8 mouse cellular contexts compared by ENCODE assay signal in the genomic region with DNA sequence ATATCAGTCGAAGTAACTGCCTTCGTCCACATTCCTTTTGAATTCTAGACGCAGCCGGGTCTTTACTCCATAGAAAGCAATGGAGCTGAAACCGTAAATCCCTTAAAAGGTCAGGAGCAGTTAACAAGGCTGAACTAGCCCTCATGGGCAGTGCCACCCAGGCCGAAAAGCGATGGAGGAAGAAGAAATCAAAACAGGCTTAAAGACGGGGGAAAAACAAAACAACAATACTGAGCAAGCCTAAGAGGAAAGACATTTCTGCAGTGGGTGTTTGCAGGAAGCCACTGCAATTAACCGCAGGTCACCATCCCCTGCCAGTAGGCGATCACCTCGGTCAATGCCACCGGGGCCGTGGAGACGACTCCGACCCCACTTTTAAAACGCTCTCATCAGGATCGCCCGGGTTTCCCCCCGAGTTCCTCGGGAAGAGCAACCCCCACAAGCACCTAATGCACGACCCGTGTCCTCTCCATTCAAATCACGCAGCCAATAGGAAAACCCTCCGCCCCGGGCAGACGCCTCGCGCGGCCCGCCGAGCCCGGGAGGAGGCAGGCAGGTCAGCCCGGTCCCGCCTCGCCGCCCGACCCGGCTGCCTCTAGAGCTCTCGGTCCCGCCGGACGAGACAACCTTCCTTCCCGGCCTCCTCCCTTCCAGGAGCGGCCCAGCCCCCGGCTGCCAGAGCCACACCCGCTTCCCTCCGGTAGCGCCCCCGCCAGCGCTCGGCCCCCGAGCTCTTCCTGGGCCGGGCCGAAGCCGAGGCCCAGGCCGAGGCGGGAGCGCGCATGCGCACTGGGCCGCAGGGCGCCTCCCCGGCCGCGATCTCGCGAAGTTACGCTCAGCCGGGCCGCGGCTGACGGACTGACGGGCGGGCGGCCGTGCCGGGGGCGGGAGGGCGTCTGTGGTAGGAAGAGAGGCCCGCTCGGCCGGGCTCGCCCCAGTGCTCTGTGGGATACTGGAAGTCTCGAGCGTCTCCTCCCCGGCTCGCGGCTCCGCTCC. TPM values are rescaled to one million over a fixed set of nuclear protein-coding genes. Genes with fewer than 3 reads are reported as not detected.
DNase-seq lines count a peak whose midpoint lies in the region; ATAC-seq and TF ChIP-seq lines count a peak whose summit lies in the region.

Gene Ppp1r12a, plus strand, starts transcription at position 933 of the 996 bp plus-strand sequence.

- WGBS in forebrain, embryonic 11.5 days = under 1% methylated on average over 80 of the region's 89 CpGs
- under 1% methylated on average over 83 of the region's 89 CpGs for WGBS in heart, embryonic 16.5 days
- WGBS in liver, embryonic 16.5 days (ENCODE audit: insufficient replicate concordance) = 0% methylated on average over 86 of the region's 89 CpGs
- under 1% methylated on average over 85 of the region's 89 CpGs for WGBS in neural tube, embryonic 13.5 days

- no peak for TF ChIP-seq CTCF in testis, adult 2 months (IDR thresholded peaks at IDR 0.05; ENCODE audit: control insufficient read depth, insufficient read depth, insufficient replicate concordance, low read depth, low read length)

- no peaks in the 10 kb centered on the region for H3K9me3 ChIP-seq in forebrain, embryonic 11.5 days (ENCODE audit: control insufficient read depth, low read length)
- no peaks in the 10 kb centered on the region for H3K9me3 ChIP-seq in heart, embryonic 16.5 days (replicated peaks; ENCODE audit: control insufficient read depth, low read length)
- H3K9me3 ChIP-seq in liver, embryonic 16.5 days (replicated peaks; ENCODE audit: control insufficient read depth, low read length) = no peaks in the 10 kb centered on the region
- H3K9me3 ChIP-seq in neural tube, embryonic 13.5 days = no peaks in the 10 kb centered on the region

- peak within 1 kb of the TSS; percentile 98 for H3K9ac ChIP-seq in forebrain, embryonic 11.5 days (ENCODE audit: low read length)
- peak within 1 kb of the TSS; percentile 96 for H3K9ac ChIP-seq in heart, embryonic 16.5 days (ENCODE audit: low read length)
- H3K9ac ChIP-seq in liver, embryonic 16.5 days (ENCODE audit: low read depth, low read length) = peak within 1 kb of the TSS; percentile 100
- peak within 1 kb of the TSS; percentile 97 for H3K9ac ChIP-seq in neural tube, embryonic 13.5 days

- peaks cover 5% of the 10 kb centered on the region for H3K4me1 ChIP-seq in forebrain, embryonic 11.5 days (replicated peaks; ENCODE audit: control insufficient read depth, insufficient read depth, low read length)
- H3K4me1 ChIP-seq in heart, embryonic 16.5 days (ENCODE audit: control insufficient read depth, insufficient read depth, low read length) = peaks cover 23% of the 10 kb centered on the region
- peaks cover 14% of the 10 kb centered on the region for H3K4me1 ChIP-seq in liver, embryonic 16.5 days (ENCODE audit: control insufficient read depth, low read depth, low read length)
- peaks cover 32% of the 10 kb centered on the region for H3K4me1 ChIP-seq in neural tube, embryonic 13.5 days (replicated peaks)
- peaks cover 7% of the 10 kb centered on the region for H3K4me1 ChIP-seq in testis, adult 2 months (ENCODE audit: control insufficient read depth, insufficient read depth, low read length)

- TF ChIP-seq POLR2A in testis, adult 2 months (IDR thresholded peaks at IDR 0.05; ENCODE audit: control insufficient read depth, low read depth, low read length) = peak; percentile 82

- H3K27me3 ChIP-seq in forebrain, embryonic 11.5 days (ENCODE audit: control insufficient read depth, insufficient read depth, low read length) = no peaks in the 10 kb centered on the region
- H3K27me3 ChIP-seq in heart, embryonic 16.5 days (ENCODE audit: control insufficient read depth, insufficient read depth, low read length) = no peaks in the 10 kb centered on the region
- H3K27me3 ChIP-seq in liver, embryonic 16.5 days (ENCODE audit: control insufficient read depth, insufficient read depth, low read depth, low read length) = no peaks in the 10 kb centered on the region
- no peaks in the 10 kb centered on the region for H3K27me3 ChIP-seq in neural tube, embryonic 13.5 days
- no peaks in the 10 kb centered on the region for H3K27me3 ChIP-seq in testis, adult 2 months (ENCODE audit: control insufficient read depth, insufficient read depth, low read length)

- H3K4me2 ChIP-seq in forebrain, embryonic 11.5 days (ENCODE audit: low read depth, low read length, severe bottlenecking) = peak within 1 kb of the TSS; percentile 74
- H3K4me2 ChIP-seq in heart, embryonic 16.5 days (ENCODE audit: low read depth, low read length) = peak within 1 kb of the TSS; percentile 80
- H3K4me2 ChIP-seq in liver, embryonic 16.5 days (ENCODE audit: low read depth, low read length) = peak within 1 kb of the TSS; percentile 77
- peak within 1 kb of the TSS; percentile 79 for H3K4me2 ChIP-seq in neural tube, embryonic 13.5 days

- H3K36me3 ChIP-seq in forebrain, embryonic 11.5 days (ENCODE audit: control insufficient read depth, insufficient read depth, low read length) = no peaks in the 10 kb centered on the region
- no peaks in the 10 kb centered on the region for H3K36me3 ChIP-seq in heart, embryonic 16.5 days (ENCODE audit: control insufficient read depth, insufficient read depth)
- H3K36me3 ChIP-seq in liver, embryonic 16.5 days (ENCODE audit: control insufficient read depth, insufficient read depth) = no peaks in the 10 kb centered on the region
- no peaks in the 10 kb centered on the region for H3K36me3 ChIP-seq in neural tube, embryonic 13.5 days
- no peaks in the 10 kb centered on the region for H3K36me3 ChIP-seq in testis, adult 2 months (ENCODE audit: control insufficient read depth, insufficient read depth, low read length)

- peak within 1 kb of the TSS; percentile 98 for H3K27ac ChIP-seq in forebrain, embryonic 11.5 days (ENCODE audit: low read depth, low read length)
- peak within 1 kb of the TSS; percentile 99 for H3K27ac ChIP-seq in heart, embryonic 16.5 days (ENCODE audit: low read length)
- peak within 1 kb of the TSS; percentile 96 for H3K27ac ChIP-seq in liver, embryonic 16.5 days (ENCODE audit: low read length)
- H3K27ac ChIP-seq in neural tube, embryonic 13.5 days (replicated peaks) = peak within 1 kb of the TSS; percentile 99
- H3K27ac ChIP-seq in testis, adult 2 months (ENCODE audit: control insufficient read depth, insufficient read depth, low read depth, low read length) = peak within 1 kb of the TSS; percentile 99

- peak; percentile 97 for ATAC-seq in forebrain, embryonic 11.5 days (replicated peaks; ENCODE audit: low FRiP score)
- ATAC-seq in heart, embryonic 16.5 days (replicated peaks; ENCODE audit: extremely low read depth, insufficient read depth, low FRiP score) = peak; percentile 93
- ATAC-seq in liver, embryonic 16.5 days (ENCODE audit: low read depth) = peak; percentile 92
- ATAC-seq in neural tube, embryonic 13.5 days (ENCODE audit: low read depth) = peak; percentile 94

- peak within 1 kb of the TSS; percentile 99 for H3K4me3 ChIP-seq in forebrain, embryonic 11.5 days (ENCODE audit: low read depth, low read length)
- peak within 1 kb of the TSS; percentile 88 for H3K4me3 ChIP-seq in heart, embryonic 16.5 days (ENCODE audit: low read length)
- peak within 1 kb of the TSS; percentile 100 for H3K4me3 ChIP-seq in liver, embryonic 16.5 days (ENCODE audit: low read depth, low read length)
- peak within 1 kb of the TSS; percentile 98 for H3K4me3 ChIP-seq in neural tube, embryonic 13.5 days
- peak within 1 kb of the TSS; percentile 100 for H3K4me3 ChIP-seq in testis, adult 2 months (ENCODE audit: control insufficient read depth, low read depth, low read length)

- DNase-seq in CD8-positive naive resting alpha-beta T cell, adult 2 months (ENCODE audit: low read depth in 2 of 2, low spot score in 2 of 2) = peak; percentile 87 to 89
- DNase-seq in c-Kit-positive CD71-negative TER-119-negative erythroid progenitor cells, embryonic 14.5 days (ENCODE audit: low read depth) = peak; percentile 81
- peak; percentile 97 for DNase-seq in forebrain, embryonic 11.5 days (ENCODE audit: low spot score)
- peak; percentile 95 to 97 for DNase-seq in kidney, postnatal 4 days

RNA-seq across cellular contexts. Expression of gene Ppp1r12a, which starts in this region (rescaled TPM):
- 76.2 and 80.7 TPM in 2 replicates for polyA plus RNA-seq in forebrain, embryonic 11.5 days (2014; fragmentation: Nextera tagmentation; extraction: Ambion mirVana)
- 91.0 and 95.4 TPM in 2 replicates for polyA plus RNA-seq in heart, embryonic 16.5 days (2015; fragmentation: Nextera tagmentation; extraction: Ambion mirVana)
- 29.7 and 30.5 TPM in 2 replicates for polyA plus RNA-seq in liver, embryonic 16.5 days (2015; fragmentation: Nextera tagmentation; extraction: Ambion mirVana)
- 75.5 and 78.9 TPM in 2 replicates for polyA plus RNA-seq in neural tube, embryonic 13.5 days (2015; fragmentation: Nextera tagmentation; extraction: Ambion mirVana)
- 13.7 and 15.2 TPM in 2 replicates for polyA plus RNA-seq in testis, adult 2 months (2012; rRNA removed)

Comparison
In these comparisons a context has a peak if more than half of its experiments do, and no peak if none do; other contexts are left out.
1. Peak in every context shown above with its lines: DNase-seq, ATAC-seq, H3K4me3 ChIP-seq and H3K27ac ChIP-seq.